Mouse (Mus musculus) embryo, embryonic 10 days (tissue): Measurements from ENCODE around the gene Gm20696.

Experiments used
- DNase-seq: peaks from one replicate; pipeline ENCODE4 v3.0.0-alpha.2; 2015; ENCODE audit warnings: low spot score

The Gm20696 gene

GRCm38 (mm10) chr6:99388741-99389675, 277.6 kb downstream of the Gm20696 start:
- DNase-seq, result no peak

GRCm38 (mm10) chr6:99388023-99388422, 278.6 kb downstream of the Gm20696 start:
- DNase-seq, result no peak

GRCm38 (mm10) chr6:99385059-99385604, 281.5 kb downstream of the Gm20696 start:
- peak; percentile 25 for DNase-seq

- no peak for DNase-seq
These were observed 282.6 kb downstream of the Gm20696 start for GRCm38 (mm10) chr6:99383846-99384472.

- DNase-seq, result no peak
These were observed 286.5 kb downstream of the Gm20696 start for GRCm38 (mm10) chr6:99380146-99380545.

GRCm38 (mm10) chr6:99378997-99379710, 287.4 kb downstream of the Gm20696 start:
- DNase-seq, result peak; percentile 65

- DNase-seq, result no peak
These were observed 288.9 kb downstream of the Gm20696 start for GRCm38 (mm10) chr6:99377716-99378115.

- peak; percentile 10 for DNase-seq
These were observed 289.5 kb downstream of the Gm20696 start for GRCm38 (mm10) chr6:99377131-99377530.

GRCm38 (mm10) chr6:99376721-99377120, 289.9 kb downstream of the Gm20696 start:
- no peak for DNase-seq

- no peak for DNase-seq
These were observed 290.7 kb downstream of the Gm20696 start for GRCm38 (mm10) chr6:99375865-99376264.

GRCm38 (mm10) chr6:99375376-99375775, 291.2 kb downstream of the Gm20696 start:
- no peak for DNase-seq

- no peak for DNase-seq
These were observed 291.9 kb downstream of the Gm20696 start for GRCm38 (mm10) chr6:99374448-99375271.

GRCm38 (mm10) chr6:99372427-99372826, 294.2 kb downstream of the Gm20696 start:
- DNase-seq, result no peak

GRCm38 (mm10) chr6:99372016-99372415, 294.6 kb downstream of the Gm20696 start:
- peak; percentile 14 for DNase-seq

- DNase-seq, result no peak
These were observed 296.7 kb downstream of the Gm20696 start for GRCm38 (mm10) chr6:99369931-99370330.

- no peak for DNase-seq
These were observed 297.4 kb downstream of the Gm20696 start for GRCm38 (mm10) chr6:99369156-99369555.

GRCm38 (mm10) chr6:99368118-99368753, 298.4 kb downstream of the Gm20696 start:
- no peak for DNase-seq

GRCm38 (mm10) chr6:99364545-99364944, 302.1 kb downstream of the Gm20696 start:
- no peak for DNase-seq

GRCm38 (mm10) chr6:99360581-99360980, 306.0 kb downstream of the Gm20696 start:
- DNase-seq, result no peak

- no peak for DNase-seq
These were observed 306.7 kb downstream of the Gm20696 start for GRCm38 (mm10) chr6:99359765-99360499.
